Mouse (Mus musculus): ENCODE data around the gene Bag5.
"Not testable (repeated sequence)": the region's sequence is repeated elsewhere in the genome, so short reads cannot be mapped to it uniquely, and the experiment has no call there.

The Bag5 gene

GRCm38 (mm10) chr12:111674850-111675486 lies 38.1 kb downstream of the Bag5 start:
- DNase-seq (ENCODE audit: low spot score) = no peak

DNA sequence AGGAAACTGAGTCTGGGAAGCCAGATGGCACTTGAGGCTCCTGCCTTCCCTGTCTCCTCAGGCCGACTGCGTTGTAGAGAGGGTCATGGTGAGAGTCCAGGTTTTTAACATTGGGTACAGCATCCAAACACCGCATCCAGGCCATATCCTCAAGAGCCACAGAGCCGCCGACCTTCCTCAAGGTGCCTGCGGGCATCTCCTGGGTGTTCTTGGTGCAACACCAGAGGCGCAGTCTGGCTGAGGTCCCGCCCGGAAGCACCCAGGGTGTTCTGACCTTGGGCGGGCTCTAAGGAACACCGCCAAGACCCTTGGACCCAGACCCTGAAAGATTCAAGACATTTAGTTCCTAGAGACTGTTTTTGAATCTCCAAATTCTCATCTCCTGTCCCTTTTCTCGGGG lies 40.5 kb downstream of the Bag5 start:
- DNase-seq (ENCODE audit: low spot score) = no peak

DNA sequence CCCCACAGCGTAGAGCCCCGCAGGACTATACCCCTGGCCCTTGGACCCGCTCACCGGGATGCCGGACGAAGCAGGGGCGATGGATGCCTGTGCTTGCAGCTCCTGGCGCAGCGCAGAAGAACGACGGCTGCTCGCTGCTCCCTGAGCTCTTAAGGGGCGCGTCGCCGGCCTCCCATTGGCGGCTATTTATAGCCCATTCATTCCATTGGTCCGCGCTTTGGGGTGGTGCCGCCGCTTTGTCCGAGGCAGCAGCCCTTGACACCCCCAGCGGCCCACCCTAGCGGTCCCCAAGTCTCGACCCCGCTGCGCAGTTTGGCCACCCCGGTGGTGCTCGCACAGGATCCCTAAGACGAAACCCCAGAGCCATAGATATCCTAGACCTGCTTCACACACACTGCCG lies 40.9 kb downstream of the Bag5 start, which contains the start of gene Ckb:
TSS of gene Ckb (minus strand) at position 163 of the 400 bp plus-strand sequence.
- no peak for DNase-seq (ENCODE audit: low spot score)

DNA sequence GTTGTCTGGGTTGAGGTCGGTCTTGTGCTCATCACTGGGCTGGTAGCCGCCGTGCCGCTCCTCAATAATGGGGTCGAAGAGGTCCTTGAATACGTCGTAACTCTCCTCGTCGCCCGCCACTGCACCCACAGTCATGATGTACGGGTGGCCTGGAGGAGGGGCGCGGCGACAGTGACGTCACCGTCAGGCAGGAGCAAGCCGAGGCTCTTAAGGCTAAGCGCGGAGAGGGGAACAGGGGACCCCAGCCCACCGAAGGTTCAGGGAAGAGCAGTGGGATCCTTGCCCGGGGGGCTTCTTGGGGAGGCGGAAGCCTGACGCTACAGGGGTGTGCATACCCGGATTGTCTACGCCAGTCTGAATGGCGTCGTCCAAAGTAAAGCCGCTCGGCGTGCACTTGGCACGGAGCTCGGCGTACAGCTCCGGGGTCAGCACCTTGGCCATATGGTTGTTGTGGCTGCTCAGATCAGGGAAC lies 41.6 kb downstream of the Bag5 start:
- DNase-seq (ENCODE audit: low spot score) = no peak

DNA sequence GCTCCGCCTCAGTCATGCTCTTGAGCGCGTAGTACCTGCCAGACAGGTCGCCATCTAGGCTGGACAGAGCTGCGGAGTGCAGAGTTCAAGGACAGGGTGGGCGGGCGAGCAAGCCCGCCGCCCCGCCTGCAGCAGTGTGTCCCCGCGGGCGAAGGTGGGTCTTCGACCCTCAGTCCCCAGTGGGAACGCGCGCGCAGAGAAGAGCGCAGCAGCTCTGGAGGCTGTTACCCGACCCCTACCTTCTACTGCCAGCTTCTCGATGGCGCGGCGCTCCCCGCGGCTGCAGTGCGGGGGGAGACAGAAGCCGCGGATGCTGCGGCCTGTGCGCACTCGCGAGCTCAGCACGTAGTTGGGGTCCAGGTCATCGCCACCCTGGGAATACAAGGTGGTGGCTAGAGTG lies 42.1 kb downstream of the Bag5 start:
- DNase-seq (ENCODE audit: low spot score) = no peak

DNA sequence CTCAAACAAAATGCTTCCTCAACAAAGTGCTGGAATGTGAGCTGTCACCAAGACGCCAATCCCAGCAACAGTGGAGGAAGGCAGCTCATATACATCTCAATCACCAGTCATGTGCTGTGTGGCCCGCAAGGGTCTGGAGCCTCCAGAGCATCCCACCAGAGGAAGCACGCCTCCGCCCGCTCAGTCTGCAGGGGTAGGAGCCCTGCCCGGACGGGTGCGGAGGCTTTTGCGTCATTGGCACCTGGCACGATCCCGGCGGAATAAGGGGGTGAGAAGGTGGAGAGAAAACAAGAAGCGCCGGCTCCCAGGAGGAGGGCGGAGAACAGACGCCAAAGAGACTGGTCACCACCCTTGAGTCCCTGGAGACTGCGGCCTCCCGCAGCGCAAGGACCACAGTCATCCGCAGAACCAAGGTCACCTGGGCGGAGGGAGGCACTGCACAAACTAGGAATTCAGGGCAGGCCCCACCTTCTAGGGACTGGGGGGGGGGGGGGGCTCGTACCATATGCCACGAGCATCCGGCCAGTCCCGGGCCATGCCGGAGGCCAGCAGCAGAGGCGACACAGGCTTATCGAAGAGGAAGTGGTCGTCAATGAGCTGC lies 42.6 kb downstream of the Bag5 start:
- DNase-seq (ENCODE audit: low spot score) = no peak

GRCm38 (mm10) chr12:111669961-111670360 lies 43.1 kb downstream of the Bag5 start:
- DNase-seq (ENCODE audit: low spot score) = no peak

DNA sequence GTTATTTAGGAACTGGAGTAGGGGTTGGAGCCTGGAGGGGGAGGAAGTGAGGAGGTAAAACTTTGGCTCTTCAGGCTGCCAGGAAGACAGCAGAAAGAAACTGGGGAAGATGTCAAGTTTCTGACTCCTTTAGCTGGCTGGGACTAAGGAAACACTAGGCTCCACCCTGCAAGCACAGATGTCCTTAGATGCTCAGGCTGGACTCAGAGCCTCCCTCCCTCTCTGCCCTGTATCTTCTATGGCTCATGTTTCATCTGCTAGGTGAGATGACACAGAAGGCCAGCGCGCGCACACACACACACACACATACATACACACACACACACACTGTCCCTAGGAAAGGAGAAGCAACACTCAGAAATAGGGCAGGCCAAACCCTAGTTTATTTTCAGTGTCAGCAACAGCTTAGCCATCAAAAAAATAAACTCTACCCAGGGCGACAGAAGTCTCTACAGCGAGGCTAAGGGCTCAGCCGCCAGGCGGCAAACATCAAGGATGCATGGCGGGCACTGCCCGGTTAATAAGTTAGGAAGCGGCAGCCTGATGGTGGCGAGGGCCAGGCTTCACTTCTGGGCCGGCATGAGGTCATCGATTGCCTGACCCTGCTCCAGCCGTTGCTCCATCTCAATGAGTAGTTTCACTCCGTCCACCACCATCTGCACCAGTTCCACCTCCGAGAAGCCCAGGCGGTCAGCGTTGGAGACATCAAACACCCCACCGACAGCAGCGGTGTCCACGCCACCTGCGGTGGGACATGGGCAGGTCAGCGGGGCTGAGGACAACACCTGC lies 43.9 kb downstream of the Bag5 start:
- no peak for DNase-seq (ENCODE audit: low spot score)

GRCm38 (mm10) chr12:111668457-111668912 lies 44.6 kb downstream of the Bag5 start:
- peak; percentile 97 for DNase-seq (ENCODE audit: low spot score)

DNA sequence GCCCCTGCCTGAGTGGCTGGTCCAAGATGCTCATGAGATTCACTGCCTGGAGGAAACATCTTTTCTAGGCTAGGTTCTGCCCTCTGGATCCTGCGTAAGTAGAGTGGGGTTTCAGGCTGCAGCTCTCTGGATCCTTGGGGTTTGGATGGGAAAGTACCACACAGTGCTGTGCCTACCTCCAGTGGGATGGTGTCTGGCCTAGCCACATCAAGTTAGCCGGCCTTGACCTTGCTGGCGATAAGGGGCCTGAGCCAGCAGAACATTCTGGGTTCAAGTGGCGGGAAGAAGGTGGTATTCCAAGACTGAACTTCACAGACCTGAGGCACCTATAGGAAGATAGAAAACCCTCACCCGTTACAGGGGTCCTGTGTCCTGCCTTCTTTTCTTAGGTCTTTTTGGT lies 45.6 kb downstream of the Bag5 start:
- DNase-seq (ENCODE audit: low spot score) = no peak

DNA sequence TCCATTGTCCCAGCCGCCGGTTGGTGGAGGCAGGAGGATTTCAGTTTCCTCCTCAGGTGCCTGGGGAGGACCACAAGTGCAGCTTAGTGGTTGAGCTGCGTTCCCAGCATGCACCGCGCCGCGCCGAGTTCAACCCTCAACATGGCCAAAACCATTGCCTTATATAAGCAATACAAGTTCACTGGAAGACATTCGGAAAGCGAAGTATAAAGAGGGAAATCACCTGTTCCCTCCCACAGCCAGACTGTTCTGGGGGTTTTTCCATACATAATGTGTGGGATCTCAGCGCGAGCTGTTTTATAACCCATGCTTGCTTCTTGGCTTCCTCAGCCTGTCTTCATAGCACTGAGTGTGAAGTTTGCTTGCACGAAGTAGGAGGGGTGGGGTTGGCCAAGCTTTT lies 46.7 kb downstream of the Bag5 start:
- no peak for DNase-seq (ENCODE audit: low spot score)

- no peak for DNase-seq (ENCODE audit: low spot score)
Observed at GRCm38 (mm10) chr12:111665041-111665880, 47.8 kb downstream of the Bag5 start.

- DNase-seq (ENCODE audit: low spot score) = no peak
Observed at GRCm38 (mm10) chr12:111664144-111664634, 48.9 kb downstream of the Bag5 start.

- DNase-seq (ENCODE audit: low spot score) = no peak
Observed at GRCm38 (mm10) chr12:111663228-111664143, 49.6 kb downstream of the Bag5 start.

DNA sequence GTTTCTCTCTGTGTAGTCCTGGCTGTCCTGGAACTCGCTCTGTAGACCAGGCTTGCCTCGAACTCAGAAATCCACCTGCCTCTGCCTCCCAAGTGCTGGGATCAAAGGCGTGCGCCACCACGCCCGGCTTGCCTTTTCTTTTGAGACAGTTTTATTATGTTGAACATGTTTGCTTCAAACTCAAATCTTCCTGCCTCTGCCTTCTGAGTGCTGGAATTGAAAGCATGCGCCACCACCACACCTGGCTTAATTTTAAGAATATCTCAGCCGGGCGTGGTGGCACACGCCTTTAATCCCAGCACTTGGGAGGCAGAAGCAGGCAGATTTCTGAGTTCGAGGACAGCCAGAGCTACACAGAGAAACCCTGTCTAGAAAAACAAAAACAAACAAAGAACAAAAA lies 51.5 kb downstream of the Bag5 start:
- DNase-seq (ENCODE audit: low spot score) = not testable (repeated sequence)

DNA sequence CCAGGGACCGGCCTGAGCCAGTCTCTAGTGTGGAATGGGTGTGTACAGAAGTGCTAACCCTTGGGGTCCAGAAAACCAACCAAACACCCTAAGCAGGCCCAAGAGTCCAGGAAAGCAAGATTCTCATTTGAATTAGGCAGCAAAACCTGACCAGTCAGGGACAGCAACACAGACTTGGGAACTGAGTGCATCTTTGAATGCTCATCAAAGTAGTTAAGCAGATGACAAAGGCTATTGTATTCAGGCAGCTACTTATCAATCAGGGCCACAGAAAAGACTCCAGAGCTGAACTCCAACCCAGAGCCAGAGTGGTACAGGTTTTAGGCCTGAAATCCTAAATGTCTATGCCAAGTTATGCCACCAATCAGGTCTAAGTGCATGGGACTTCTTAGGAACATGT lies 52.4 kb downstream of the Bag5 start:
- DNase-seq (ENCODE audit: low spot score) = no peak
